Mouse (Mus musculus): ENCODE results near the gene Samd4.

Samd4 gene

DNA sequence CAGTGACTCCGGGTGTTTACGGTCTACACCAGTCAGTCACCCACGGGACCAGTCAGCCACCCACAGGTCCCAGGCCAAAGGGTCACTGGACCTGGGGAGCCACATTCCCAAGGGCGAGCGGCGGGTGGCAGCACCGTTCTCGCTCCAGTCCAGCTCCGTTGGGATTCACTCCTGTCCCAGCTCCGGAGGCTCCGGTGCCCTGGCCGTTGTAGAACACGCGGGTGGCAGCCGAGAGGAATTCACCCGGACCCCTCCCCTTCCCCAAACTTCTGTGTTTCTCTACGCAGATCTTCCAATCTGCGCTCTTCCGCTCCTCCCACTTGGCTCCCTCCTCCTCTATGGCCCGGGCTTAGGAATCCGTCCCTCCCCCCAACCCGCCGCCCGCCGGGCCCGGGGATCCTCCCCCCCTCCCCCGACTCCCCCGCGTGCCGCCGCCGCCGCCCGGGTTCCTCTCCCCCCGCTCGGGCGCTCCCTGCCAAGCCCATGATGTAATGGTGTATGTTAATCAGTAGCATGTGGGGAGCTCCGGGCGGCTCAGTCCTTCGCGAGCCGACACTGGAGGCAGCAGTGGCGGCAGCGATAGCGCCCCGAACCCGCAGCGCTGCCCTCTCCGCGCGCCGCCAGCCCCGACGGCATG, at the start of gene Samd4:
Samd4 (plus strand) TSS at position 424 of the 637 bp plus-strand sequence.
- DNase-seq, result peak; percentile 90

DNA sequence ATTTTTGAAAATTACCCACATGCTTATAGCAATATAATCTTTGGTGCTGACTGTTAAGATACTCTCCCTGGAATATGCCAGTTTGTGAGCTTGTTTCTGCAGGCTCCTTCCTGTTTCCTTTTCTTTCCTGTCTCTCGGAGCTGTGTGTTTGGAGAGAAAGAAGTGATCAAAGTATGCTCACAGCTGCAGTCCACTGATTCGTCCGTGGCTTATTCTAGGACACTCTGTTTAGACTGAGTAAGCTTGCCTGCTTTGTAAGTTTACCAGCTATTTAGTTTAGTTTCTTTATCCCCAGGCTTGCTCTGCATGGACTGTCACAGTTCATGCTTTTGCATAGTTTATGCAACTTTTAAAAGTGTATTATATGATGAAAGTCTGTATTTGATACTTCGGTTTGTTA, 43.3 kb upstream of the Samd4 start:
- no peak for DNase-seq

DNA sequence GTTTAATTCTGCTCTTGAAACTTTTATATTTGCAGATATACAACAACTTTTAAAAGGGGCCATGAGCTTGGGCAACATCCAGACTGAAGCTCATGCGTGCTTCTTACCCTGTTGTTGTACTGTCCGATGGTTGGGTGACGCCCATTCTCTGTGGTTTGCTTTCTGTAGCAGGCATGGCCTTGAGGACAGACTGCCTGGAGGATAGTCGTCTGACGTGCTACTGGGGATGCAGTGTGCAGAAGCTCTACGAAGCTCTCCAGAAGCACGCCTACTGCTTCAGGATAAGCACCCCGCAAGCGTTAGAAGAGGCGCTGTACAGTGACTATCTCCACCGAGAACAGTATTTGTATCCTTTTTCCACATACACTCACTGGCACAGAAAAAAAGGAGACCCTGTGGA, 36.9 kb upstream of the Samd4 start:
- DNase-seq, result no peak

GRCm38 (mm10) chr14:46848063-46848590, 34.5 kb upstream of the Samd4 start:
- DNase-seq, result no peak

DNA sequence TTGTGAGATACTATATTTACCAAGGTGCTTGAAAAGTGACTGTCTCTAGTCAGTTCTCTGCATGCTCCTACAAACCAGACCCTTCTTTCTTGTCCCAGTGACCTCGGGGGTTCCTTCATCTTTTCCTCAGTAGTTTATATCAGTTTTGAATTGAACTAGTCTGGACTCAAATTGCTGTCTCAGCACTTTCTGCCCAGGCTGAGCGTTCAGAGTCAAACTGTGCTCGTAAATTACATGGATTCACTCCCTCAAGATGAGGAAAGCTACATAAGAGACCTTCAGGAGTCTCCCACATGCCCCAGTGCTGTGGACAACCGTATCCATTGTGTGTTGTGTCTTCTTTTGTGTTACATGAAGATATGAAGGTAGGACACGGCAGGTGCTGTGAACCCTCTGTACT, 33.9 kb upstream of the Samd4 start:
- DNase-seq, result no peak

GRCm38 (mm10) chr14:46849769-46850168, 32.9 kb upstream of the Samd4 start:
- no peak for DNase-seq

DNA sequence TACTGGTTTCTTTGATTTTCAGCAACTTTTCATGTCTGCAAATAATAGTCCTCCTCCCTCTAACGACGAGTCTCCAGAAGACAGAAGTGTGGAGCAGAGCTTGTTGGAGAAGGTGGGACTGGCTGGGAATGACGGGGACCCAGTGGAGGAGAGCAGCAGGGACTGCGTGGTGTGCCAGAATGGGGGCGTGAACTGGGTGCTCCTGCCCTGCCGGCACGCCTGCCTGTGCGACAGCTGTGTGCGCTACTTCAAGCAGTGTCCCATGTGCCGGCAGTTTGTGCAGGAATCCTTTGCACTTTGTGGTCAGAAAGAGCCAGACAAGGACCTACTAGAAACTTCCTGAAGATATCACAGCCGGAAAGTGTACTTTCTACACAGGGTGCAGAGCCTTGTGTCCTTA, 29.0 kb upstream of the Samd4 start:
- DNase-seq, result no peak

DNA sequence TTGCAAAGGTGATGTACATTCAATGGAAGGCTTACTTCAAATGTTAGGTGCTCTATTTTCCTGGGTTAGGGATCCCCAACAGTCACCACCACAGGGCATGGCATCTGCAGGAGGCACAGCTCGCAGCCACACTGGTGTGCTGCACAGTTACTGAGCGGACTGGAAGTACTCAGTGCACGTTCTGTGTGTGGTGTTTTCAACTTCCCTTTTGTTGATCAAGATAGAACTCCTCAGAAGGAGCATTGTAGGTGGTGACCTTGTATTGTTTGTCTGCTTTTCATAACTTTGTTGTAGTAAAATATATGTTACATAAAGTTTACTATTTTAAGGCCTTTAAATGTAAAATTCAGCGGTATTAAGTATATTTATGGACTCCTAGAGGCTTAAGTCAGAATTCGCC, 19.7 kb upstream of the Samd4 start:
- no peak for DNase-seq

DNA sequence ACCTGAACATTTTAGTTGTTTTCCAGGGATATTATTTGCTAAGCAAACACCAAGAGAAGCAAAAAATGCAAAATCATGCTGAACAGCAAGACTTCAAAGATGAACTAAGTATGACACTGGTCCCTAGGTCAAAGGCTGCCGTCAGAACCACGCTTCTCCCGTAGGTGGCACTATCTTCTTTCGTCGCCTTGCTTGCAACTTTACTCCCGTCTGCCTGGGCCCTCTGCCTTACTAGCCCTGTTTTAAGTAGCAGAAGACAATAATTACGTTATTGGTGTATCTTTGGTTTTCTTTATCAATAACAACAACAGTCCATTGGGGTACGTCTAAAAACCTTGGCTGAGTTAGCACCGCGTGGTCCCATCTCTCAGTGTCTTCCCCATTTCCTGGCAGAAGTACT, 1.7 kb upstream of the Samd4 start:
- DNase-seq, result peak; percentile 78

- peak; percentile 13 for DNase-seq
These were observed 848 bp upstream of the Samd4 start for GRCm38 (mm10) chr14:46881581-46882430.

DNA sequence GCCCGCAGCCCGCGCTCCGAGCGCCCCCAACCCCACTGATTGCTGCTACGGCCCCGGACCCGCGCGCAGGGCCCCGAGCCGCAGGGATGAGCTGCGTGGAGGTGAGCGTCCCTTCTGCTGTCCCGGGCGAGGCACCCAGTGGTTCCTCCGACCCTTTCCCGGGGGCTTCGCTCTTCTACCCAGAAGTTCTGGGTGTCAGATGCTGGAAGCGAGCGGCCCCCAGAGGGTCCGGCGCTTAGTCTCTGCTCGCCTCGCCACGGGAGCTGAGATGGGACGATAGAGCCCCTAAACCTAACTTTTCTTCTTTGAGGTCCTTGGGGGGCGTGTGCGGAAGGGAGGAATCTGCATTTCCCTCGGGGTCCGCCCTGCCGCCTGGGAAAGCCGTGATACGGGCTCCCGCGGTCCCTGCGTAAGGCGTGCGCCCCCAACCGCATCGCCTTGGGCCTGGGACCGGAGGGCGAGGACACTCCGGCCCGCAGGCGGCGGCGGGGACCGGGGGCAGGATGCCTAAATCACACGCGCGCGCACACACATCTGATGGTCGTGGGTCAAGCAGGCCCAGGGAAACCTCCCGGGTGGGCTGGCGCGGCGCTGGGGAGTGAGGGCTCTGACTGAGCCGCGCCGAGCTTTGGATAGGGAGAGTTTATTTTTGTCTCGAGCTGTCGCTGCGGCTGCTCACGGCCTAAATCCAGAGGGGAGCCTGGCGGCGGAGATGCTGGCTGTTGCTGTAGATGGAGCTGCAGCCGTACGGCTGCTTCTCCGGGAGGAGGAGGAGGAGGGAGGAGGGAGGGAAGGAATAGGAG, 615 bp downstream of the Samd4 start:
- peak; percentile 66 for DNase-seq

DNA sequence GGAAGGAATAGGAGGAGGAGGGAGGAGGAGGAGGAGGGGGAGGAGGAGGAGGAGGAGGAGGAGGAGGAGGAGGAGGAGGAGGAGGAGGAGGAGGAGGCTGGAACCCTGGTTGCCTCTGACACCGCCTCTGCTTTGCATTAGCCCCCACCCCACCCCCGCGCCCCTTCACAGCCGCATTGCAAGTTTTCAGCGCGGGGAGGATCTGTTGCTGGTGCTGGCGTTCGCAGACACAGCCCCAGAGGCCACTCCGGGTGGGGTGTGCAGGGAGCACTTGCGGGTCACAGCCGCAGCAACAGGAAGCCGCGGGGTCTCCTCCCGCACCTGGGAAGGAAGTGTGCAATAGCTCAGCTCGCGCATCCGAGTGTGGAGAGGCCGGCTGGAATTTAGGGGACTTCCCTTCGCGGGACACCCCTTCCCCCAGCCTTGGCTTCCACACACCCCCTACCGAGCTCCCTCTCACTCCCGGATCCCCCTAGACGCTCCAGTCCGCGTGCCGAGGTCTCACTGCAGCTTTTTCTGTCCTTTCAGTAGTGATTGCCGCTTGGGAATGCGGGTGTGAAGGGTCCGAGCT, 1.3 kb downstream of the Samd4 start:
- DNase-seq, result peak; percentile 48

- DNase-seq, result peak; percentile 69
These were observed 2.2 kb downstream of the Samd4 start for GRCm38 (mm10) chr14:46884701-46885428.

GRCm38 (mm10) chr14:46885429-46885755, 2.7 kb downstream of the Samd4 start:
- no peak for DNase-seq

- DNase-seq, result peak; percentile 56
These were observed 3.2 kb downstream of the Samd4 start for GRCm38 (mm10) chr14:46885891-46886301.

GRCm38 (mm10) chr14:46889096-46889495, 6.4 kb downstream of the Samd4 start:
- no peak for DNase-seq

DNA sequence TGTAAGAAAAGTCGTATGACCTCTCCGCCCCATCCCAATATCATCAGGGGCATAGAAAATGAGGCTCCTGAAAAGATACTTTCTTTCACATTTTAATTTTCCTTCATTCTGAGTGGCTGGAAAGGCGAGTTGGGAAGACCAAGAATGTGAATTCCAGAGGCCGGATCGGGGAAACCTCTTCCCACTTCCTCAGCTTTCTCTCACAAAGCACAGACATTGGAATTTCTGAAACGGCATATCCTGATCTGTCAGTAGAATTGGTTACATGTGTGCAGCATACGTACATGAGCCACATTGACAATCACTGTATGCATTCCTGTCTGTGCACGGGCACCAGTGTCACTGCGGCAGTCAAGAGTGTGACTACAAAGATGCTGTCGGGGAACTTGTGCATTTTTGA, 11.3 kb downstream of the Samd4 start:
- DNase-seq, result no peak

- DNase-seq, result no peak
These were observed 15.3 kb downstream of the Samd4 start for GRCm38 (mm10) chr14:46897953-46898352.

DNA sequence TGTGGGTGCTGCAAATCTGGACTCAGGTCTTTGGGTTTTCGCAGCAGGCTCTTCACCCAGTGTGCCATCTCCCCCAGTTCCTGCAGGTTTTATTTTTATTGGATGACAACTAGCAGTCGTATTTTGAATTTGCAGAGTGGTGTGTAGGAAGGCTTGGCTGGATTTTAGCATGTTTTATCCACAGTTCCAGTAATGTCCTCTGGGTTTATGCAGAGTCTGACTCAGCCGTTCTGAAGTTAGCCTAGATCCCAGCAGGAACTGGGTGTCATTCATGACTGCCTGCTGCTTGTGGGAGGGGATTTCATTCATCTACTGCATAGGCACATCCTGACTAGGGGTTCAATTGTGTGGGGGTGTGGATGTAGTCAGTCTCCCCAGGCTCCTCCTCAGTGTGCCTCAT, 16.0 kb downstream of the Samd4 start:
- no peak for DNase-seq

- no peak for DNase-seq
These were observed 19.9 kb downstream of the Samd4 start for GRCm38 (mm10) chr14:46902498-46903087.

DNA sequence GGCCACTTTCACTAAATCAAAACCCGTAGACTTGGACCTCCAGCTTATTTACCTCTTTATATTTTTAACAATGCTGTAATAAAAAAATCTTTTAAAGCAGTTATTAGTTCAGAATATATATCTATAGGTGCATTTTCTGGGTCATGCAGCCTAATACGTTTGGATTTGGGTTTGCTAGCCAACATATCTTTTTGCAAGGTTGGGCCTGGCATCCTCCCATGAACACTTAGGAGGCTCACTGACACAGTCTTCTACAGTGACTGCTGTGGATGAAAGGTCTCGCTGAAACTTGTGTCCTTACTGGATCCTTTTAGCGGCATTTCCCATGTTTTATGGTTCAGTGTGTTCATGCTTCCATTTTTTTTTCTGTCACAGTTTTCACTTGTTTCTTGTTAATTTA, 21.6 kb downstream of the Samd4 start:
- DNase-seq, result no peak

DNA sequence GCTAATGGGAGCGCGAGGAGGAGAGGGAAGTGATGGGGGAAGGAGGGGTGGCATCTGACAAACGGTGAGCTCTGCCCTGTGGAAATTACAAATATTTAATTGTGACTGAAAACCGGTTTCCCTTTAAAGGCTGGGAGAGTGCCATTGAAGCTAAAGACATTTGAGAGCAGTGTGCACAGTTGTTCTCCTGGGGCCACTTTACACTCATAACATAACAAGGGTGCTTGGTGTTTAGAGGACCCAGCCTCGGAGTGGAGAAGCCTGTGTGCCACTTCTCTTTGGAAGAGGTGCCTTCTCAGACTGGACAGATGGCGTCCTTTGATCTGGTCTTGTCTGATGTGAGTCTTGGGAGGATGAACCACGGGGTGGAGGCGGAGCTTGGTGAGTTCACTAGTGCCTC, 26.2 kb downstream of the Samd4 start:
- no peak for DNase-seq
